Mouse (Mus musculus) stomach, embryonic 15.5 days (tissue): Measurements from ENCODE around the gene Sema6d. TPM values are rescaled to one million over a fixed set of nuclear protein-coding genes. Genes with fewer than 3 reads are reported as not detected.

Experiments used
- ATAC-seq: fragments of 200-750 bp; cut with Nextera tagmentation; 2 replicates; pipeline ENCODE4 v1.8.0; 2017; ENCODE audit warnings: low read depth, moderate number of reproducible peaks, moderate TSS enrichment; ENCODE audit not compliant: insufficient read depth, low FRiP score
- H3K27ac ChIP-seq: fragments of 300-500 bp; sonication (generic); 2 replicates; pipeline ENCODE4 v1.5.1; 2015; ENCODE audit warnings: mild to moderate bottlenecking, inconsistent platforms
- H3K27me3 ChIP-seq: fragments of 300-500 bp; sonication (generic); replicated peaks from 2 replicates; pipeline ENCODE4 v1.6.1; 2015; ENCODE audit warnings: inconsistent platforms
- H3K36me3 ChIP-seq: fragments of 300-500 bp; sonication (generic); 2 replicates; pipeline ENCODE4 v1.6.1; 2015; ENCODE audit warnings: inconsistent platforms
- H3K4me1 ChIP-seq: fragments of 300-500 bp; sonication (generic); 2 replicates; pipeline ENCODE4 v1.6.1; 2015; ENCODE audit warnings: inconsistent platforms
- H3K4me2 ChIP-seq: fragments of 300-500 bp; sonication (generic); 2 replicates; pipeline ENCODE4 v1.6.1; 2015; ENCODE audit warnings: mild to moderate bottlenecking, inconsistent platforms
- H3K4me3 ChIP-seq: fragments of 300-500 bp; sonication (generic); replicated peaks from 2 replicates; pipeline ENCODE4 v1.5.1; 2015; ENCODE audit warnings: inconsistent platforms
- H3K9ac ChIP-seq: fragments of 300-500 bp; sonication (generic); 2 replicates; pipeline ENCODE4 v1.6.1; 2015; ENCODE audit warnings: inconsistent platforms
- H3K9me3 ChIP-seq: fragments of 300-500 bp; sonication (generic); 2 replicates; pipeline ENCODE4 v1.6.1; 2016; ENCODE audit warnings: inconsistent platforms
- WGBS: fragments of 180-500 bp; shearing (Covaris S2); methylation state at CpG from one replicate; pipeline ENCODE4 v1.1.7; 2015; 5-methylcytosine and 5-hydroxymethylcytosine counted together
- polyA plus RNA-seq: library from polyadenylated mRNA; unstranded; fragments of >200 nt; fragmentation: Nextera tagmentation; extraction: Ambion mirVana; gene quantifications from 2 replicates; pipeline ENCODE4 v1.2.1, GENCODE M21; 2015

Gene Sema6d
- polyA plus RNA-seq, 1 experiment from 2014 or later: 10.4 TPM

DNA sequence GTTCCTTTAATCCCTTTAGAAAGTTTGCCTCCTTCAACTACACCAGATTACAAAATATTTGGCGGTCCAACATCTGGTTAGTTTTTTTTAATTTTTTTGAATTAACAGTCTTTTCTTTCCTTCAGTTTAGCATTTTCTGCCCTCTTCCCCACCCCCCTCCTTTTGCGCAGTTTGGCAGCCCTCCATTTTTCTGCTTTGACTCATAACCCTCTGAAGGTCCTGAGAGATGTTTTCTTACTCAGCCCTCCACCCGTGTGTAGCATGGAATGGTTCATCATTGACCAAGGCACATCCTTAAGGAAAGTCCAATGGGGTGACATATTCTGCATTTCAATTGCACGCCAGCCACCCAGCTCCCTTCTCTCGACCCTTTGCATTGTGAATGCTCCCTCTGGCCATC is 570.9 kb downstream of the Sema6d start:
- no peak overlapping the region for H3K4me3 ChIP-seq
- no peak overlapping the region for H3K4me2 ChIP-seq
- H3K27me3 ChIP-seq: no peaks in the 10 kb centered on the region
- H3K9me3 ChIP-seq: no peaks in the 10 kb centered on the region
- ATAC-seq: no peak
- H3K9ac ChIP-seq: no peak overlapping the region
- H3K4me1 ChIP-seq: no peaks in the 10 kb centered on the region
- H3K27ac ChIP-seq: no peak overlapping the region
- 78% methylated on average over 5 of the region's 5 CpGs for WGBS
- H3K36me3 ChIP-seq: peaks cover 32% of the 10 kb centered on the region

DNA sequence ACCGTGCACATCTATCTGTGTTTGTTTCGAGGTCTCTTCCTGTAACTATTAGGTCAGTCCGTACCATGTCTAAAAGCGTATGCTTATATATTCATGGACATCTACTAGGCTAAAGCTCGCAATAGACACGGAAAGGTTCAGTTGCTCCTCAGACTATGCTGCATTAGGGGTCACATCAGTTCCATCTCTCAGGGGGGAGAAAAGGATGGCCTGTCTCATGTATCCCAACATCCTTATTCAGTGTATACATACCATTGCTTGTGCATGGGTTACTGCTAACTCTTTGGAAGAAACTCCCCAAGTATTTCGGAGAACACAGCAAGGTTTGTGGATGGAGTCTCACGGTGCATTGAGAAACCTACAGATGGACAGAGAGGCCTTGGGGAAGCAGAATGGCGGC is 571.5 kb downstream of the Sema6d start:
- no peak overlapping the region for H3K4me2 ChIP-seq
- H3K36me3 ChIP-seq: peaks cover 28% of the 10 kb centered on the region
- H3K9me3 ChIP-seq: no peaks in the 10 kb centered on the region
- H3K4me3 ChIP-seq: no peak overlapping the region
- H3K27ac ChIP-seq: no peak overlapping the region
- 90% methylated on average over 9 of the region's 9 CpGs for WGBS
- no peak overlapping the region for H3K9ac ChIP-seq
- no peak for ATAC-seq
- H3K27me3 ChIP-seq: no peaks in the 10 kb centered on the region
- no peaks in the 10 kb centered on the region for H3K4me1 ChIP-seq

DNA sequence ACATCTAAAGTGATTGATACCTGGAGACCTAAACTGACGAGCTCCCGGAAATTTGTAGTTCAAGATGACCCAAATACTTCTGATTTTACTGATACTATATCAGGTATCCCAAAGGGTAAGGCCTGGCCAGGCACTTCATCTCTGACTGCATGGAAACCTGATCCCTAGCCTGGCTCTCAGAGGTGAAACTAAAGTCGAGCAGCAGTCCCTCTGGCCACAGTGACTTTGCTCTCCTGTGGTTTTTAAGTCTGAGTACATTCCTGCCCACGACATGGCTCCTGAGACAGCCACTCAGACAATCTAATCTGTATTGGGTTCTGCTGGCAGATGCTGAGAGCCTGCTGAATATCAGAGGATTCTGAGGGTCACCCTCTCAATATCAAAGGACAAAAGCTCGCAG is 572.5 kb downstream of the Sema6d start:
- H3K27me3 ChIP-seq: no peaks in the 10 kb centered on the region
- H3K9ac ChIP-seq: no peak overlapping the region
- no peak overlapping the region for H3K4me2 ChIP-seq
- no peaks in the 10 kb centered on the region for H3K9me3 ChIP-seq
- no peak for ATAC-seq
- peaks cover 28% of the 10 kb centered on the region for H3K36me3 ChIP-seq
- H3K4me1 ChIP-seq: no peaks in the 10 kb centered on the region
- no peak overlapping the region for H3K27ac ChIP-seq
- H3K4me3 ChIP-seq: no peak overlapping the region
- 52% methylated on average over 5 of the region's 5 CpGs for WGBS

DNA sequence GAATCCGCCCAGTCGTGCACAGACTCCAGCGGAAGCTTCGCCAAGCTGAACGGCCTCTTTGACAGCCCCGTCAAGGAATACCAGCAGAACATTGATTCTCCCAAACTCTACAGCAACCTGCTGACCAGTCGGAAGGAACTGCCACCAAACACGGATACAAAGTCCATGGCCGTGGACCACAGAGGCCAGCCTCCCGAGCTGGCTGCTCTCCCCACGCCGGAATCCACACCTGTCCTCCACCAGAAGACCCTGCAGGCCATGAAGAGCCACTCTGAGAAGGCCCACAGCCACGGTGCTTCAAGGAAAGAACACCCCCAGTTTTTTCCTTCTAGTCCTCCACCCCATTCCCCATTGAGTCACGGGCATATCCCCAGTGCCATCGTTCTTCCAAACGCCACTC is 574.4 kb downstream of the Sema6d start:
- no peak for ATAC-seq
- Histone ChIP-seq H3K27ac (no peak overlapping the region), H3K4me3 (no peak overlapping the region), H3K4me1 (no peaks in the 10 kb centered on the region), H3K27me3 (no peaks in the 10 kb centered on the region), H3K4me2 (no peak overlapping the region), H3K36me3 (peaks cover 20% of the 10 kb centered on the region), H3K9me3 (no peaks in the 10 kb centered on the region), H3K9ac (no peak overlapping the region)
- WGBS: 94% methylated on average over 16 of the region's 16 CpGs

DNA sequence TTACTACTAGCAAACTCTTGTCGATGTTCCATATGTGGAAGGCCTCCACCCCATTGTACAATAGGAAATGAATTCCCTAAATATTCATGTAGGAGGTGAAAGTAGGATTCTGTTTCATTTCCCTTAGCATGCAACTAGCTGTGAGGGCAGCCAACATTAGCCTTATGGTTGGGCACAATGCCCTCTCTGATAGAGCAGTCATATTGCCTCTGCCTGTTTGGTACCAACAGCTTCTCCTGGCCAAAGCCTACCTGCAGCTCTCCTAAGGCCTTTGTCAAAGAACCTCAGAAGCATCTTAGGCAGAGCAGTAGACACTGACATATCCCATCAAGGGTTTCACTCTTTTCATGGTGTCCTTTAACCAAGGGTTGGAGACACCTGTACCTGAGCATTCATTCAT is 578.7 kb downstream of the Sema6d start:
- no peak overlapping the region for H3K4me2 ChIP-seq
- H3K36me3 ChIP-seq: peaks cover 16% of the 10 kb centered on the region
- no peaks in the 10 kb centered on the region for H3K9me3 ChIP-seq
- no peak overlapping the region for H3K27ac ChIP-seq
- no peak overlapping the region for H3K4me3 ChIP-seq
- no peaks in the 10 kb centered on the region for H3K27me3 ChIP-seq
- H3K9ac ChIP-seq: no peak overlapping the region
- no peak for ATAC-seq
- H3K4me1 ChIP-seq: no peaks in the 10 kb centered on the region
- 100% methylated on average over 1 of the region's 1 CpGs for WGBS

DNA sequence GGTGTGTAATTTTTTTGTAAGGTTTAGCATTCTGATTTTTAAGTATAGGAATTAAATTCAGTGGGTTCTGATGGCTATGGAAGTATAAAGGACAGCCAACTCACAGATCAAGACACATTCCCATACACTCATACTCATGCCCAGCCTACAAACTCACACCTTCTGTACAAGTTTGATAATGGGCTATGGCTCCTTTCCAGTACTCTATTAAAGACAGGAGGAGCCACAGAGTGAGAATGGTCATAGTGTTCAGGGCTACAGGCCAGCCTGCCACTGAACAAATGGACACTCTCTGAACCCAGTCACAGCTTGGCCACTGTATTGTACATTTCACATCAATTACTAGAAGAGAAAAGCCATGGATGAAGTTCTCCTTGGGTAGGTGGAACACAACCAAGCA is 583.3 kb downstream of the Sema6d start:
- Histone ChIP-seq H3K27ac (no peak overlapping the region), H3K27me3 (no peaks in the 10 kb centered on the region), H3K36me3 (no peaks in the 10 kb centered on the region), H3K4me2 (no peak overlapping the region), H3K9me3 (no peaks in the 10 kb centered on the region), H3K4me3 (no peak overlapping the region), H3K4me1 (no peaks in the 10 kb centered on the region), H3K9ac (no peak overlapping the region)
- no peak for ATAC-seq

DNA sequence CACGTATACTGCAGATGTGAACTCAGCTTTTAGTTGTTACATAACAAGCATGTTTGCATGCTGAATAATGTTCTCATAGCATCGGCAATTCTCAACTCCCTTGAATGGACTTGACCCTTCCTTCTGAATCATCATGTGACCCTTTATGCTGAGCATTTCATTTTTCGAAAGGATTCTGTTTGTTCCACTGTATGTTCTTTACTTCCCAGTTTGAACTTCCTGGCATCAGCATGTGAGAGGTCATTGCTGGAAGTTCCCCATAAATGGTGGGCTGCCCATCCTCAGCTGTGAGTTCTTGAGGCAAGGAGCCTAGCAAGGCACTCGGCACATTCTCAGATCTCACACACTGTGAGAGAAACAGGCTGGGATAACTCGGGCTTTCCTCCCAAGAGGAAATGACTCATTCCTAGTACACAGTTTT is 594.7 kb downstream of the Sema6d start:
- Histone ChIP-seq H3K4me1 (no peaks in the 10 kb centered on the region), H3K27ac (no peak overlapping the region), H3K27me3 (no peaks in the 10 kb centered on the region), H3K9ac (no peak overlapping the region), H3K36me3 (no peaks in the 10 kb centered on the region), H3K9me3 (no peaks in the 10 kb centered on the region), H3K4me2 (no peak overlapping the region), H3K4me3 (no peak overlapping the region)
- no peak for ATAC-seq
- 67% methylated on average over 5 of the region's 5 CpGs for WGBS

DNA sequence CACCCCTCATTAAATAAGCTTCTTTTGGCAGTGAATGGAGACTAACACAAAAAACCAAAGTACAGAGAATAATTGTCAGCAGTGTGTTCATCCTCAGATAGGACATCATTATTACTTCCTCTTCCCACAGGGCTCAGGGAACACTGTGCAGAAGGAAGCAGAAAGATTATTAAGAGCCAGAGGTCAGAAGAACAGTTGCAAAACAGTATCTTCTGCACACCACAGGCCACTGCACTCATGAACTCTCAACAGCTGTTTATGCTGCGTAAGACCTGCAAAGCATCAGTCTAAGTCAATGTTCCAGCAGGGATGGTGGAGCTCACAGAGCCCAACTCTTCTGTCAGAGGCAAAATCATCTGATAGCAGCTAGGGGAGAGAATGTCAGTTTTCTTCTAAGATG is 600.6 kb downstream of the Sema6d start:
- Histone ChIP-seq H3K9ac (no peak overlapping the region), H3K4me2 (no peak overlapping the region), H3K27me3 (no peaks in the 10 kb centered on the region), H3K36me3 (no peaks in the 10 kb centered on the region), H3K27ac (no peak overlapping the region), H3K4me1 (no peaks in the 10 kb centered on the region), H3K4me3 (no peak overlapping the region), H3K9me3 (no peaks in the 10 kb centered on the region)
- WGBS: 80% methylated on average over 1 of the region's 1 CpGs
- ATAC-seq: no peak

DNA sequence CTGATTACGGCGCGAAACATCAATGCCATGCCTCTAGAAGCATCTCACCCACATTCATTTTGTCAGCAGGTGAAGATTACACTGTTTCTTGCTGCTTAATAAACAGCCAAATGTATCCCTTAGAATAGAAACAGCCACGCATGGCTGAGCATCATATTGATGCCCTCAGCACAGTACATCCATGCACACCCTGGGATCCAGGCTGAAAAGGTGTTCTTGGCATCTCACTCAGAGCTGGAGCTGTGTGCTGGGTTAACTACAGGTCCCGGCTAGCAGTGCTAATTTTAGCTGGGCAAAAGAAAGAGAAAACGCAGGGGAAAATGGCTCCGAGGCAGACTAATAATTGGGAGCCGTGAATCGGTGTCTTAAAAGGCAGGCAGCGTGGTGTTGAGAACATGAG is 612.9 kb downstream of the Sema6d start:
- WGBS: 94% methylated on average over 10 of the region's 10 CpGs
- Histone ChIP-seq H3K9me3 (no peaks in the 10 kb centered on the region), H3K27me3 (no peaks in the 10 kb centered on the region), H3K27ac (no peak overlapping the region), H3K36me3 (no peaks in the 10 kb centered on the region), H3K4me2 (no peak overlapping the region), H3K4me3 (no peak overlapping the region), H3K9ac (no peak overlapping the region), H3K4me1 (no peaks in the 10 kb centered on the region)
- ATAC-seq: no peak

DNA sequence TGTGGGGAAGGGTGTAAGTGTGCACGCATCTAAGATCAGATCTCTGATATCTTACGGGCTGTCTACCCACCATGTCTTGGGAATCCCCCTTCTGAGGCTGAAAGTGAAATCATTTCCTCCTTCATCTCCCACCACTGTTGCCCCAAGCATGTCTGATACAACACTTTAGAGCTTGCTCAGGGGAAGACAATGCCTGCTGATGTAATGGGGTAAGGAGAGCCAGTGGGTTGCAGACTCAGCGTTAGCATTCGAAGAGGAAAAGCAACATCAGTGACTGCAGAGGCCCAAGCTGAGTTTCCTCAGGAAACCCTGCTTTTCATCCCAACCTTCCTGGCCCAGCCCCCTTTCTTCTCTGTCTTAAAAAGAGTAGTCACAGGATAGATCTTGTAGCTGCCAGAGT is 615.2 kb downstream of the Sema6d start:
- no peak overlapping the region for H3K27ac ChIP-seq
- no peaks in the 10 kb centered on the region for H3K9me3 ChIP-seq
- H3K27me3 ChIP-seq: no peaks in the 10 kb centered on the region
- no peaks in the 10 kb centered on the region for H3K36me3 ChIP-seq
- H3K4me1 ChIP-seq: no peaks in the 10 kb centered on the region
- WGBS: 66% methylated on average over 4 of the region's 4 CpGs
- ATAC-seq: peak; percentile 35; the same call in 1 of the 2 replicates
- H3K9ac ChIP-seq: no peak overlapping the region
- H3K4me2 ChIP-seq: no peak overlapping the region
- H3K4me3 ChIP-seq: no peak overlapping the region

DNA sequence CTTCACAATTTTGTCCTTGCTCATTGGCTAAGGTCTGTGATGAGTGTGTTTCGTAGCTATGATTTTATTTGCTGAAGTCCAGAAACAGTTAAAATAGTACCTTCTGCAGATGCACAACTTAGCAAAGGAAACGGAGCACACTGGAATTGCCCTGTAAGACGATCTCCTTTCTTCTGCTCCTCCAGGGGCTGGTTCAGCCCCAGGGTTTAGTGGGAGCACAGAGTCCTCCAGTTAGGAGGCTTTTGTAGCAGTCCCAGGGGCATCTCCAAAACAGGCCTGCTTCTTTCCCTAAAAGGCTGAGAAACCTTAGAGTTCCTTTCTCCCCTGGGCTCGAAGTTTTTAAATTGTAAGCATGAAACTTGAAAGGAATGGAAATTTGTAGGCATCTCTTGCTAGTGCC is 616.0 kb downstream of the Sema6d start:
- Histone ChIP-seq H3K27me3 (no peaks in the 10 kb centered on the region), H3K9me3 (no peaks in the 10 kb centered on the region), H3K4me3 (no peak overlapping the region), H3K4me2 (no peak overlapping the region), H3K27ac (no peak overlapping the region), H3K4me1 (no peaks in the 10 kb centered on the region), H3K9ac (no peak overlapping the region), H3K36me3 (no peaks in the 10 kb centered on the region)
- no peak for ATAC-seq
- WGBS: 43% methylated on average over 4 of the region's 4 CpGs

DNA sequence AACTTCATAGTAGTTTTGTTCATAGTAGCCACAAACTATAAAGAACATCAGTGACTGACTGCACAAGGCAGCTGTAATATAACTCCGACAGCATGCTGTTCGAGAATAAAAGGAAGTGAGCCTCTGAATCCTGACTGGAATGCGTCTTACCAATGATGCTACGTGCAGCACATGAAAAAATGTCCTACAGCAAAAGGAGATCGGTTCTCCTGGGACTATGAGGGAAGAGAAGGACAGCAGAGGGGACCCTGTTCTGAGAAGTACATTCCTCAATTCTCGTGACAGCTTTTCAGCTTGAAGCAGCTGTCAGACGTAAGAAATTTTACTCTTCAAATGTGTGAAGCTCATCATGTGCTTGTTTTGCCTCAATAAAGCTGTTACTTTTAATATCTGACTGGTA is 617.1 kb downstream of the Sema6d start:
- Histone ChIP-seq H3K27me3 (no peaks in the 10 kb centered on the region), H3K9ac (no peak overlapping the region), H3K4me3 (no peak overlapping the region), H3K9me3 (no peaks in the 10 kb centered on the region), H3K36me3 (no peaks in the 10 kb centered on the region), H3K4me2 (no peak overlapping the region), H3K27ac (no peak overlapping the region), H3K4me1 (no peaks in the 10 kb centered on the region)
- ATAC-seq: no peak
- 48% methylated on average over 7 of the region's 7 CpGs for WGBS
